Mouse (Mus musculus) CD4-positive, CD25-positive, alpha-beta regulatory T cell, adult 4 months (primary cell): ENCODE results near the gene Plcb2. TPM values are rescaled to one million over a fixed set of nuclear protein-coding genes. Genes with fewer than 3 reads are reported as not detected.
A peak's percentile ranks its signal among the peaks of the same experiment; 100 is the strongest.

Source experiments
- ATAC-seq: one replicate; pipeline ENCODE4 v1.8.0; 2017
- polyA plus RNA-seq, 2 experiments: library from polyadenylated mRNA; unstranded; fragments of 100-300 nt; shearing (Covaris generic); gene quantifications; one replicate each; pipeline ENCODE4 v1.2.1; 2017

Gene Plcb2
- polyA plus RNA-seq, 2 experiments from 2014 or later, result 15.7 to 20.8 TPM

DNA sequence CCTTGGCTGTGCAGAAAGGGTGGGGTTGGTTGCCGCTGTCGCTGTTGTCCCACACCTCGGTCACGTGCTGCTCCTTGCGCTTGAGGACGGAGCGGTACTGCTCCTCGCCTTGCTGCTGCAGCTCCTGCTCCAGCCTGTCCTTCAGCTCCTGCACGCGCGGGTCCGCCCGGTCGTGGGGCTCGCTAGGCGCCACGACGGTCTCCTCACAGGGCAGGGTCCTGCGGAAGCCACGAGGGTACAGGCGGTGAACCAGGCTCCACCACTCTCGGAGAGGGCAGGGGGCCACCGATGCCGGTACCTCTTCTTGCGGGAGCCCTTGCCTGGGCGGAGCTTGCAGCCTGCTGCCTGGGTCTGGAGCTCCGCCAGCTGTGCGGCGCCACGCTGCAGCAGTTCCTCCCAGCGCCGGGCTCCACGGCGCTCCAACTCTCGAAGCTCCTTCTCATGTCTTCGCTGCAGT lies 17.2 kb downstream of the Plcb2 start:
- ATAC-seq, result no peak

DNA sequence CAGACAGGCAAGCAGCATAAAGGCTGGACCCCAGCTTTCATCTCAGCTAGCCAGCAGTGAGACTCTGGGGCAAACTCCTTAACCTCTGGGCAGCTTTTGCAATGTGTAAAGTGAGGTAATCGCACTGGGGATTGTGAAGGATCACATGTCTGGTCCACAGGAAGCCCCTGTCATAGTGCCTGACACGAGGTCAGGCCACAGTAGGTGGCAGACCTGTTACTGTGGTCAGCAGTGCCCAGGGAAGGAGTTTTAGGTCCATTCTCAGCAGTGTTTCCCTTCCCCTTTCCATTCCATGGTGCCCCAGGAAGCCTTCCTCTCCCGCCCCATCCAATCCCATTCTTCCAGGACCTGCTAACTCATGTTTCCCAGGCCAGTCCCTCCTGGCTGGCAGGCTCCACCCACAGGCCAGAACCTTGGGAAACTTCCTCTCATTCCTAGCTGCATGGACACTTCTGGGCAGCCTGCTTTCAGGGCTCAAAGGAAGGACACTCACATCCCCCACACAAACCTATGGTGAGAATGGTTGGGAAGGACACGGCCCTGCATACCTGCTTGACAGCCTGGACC lies 18.5 kb downstream of the Plcb2 start:
- no peak for ATAC-seq

DNA sequence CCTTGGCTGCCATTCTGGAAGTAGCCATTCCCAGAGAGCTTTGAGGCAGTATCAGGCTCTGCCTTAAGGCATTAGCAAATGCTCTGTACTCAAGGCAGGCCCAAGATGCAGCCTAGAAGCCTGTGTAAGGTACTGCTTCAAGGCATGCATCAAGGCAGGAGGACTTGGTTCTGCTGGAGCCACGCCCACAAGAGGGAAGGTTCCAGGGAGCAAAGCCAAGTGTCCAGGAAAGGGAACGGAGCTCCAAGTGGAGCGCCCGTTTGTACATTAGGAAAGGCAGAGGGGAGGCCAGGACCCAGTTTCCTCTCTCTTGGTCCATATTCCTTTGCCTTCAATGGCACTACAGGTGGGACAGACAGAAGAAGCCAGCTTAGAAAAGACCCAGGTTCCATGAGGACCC lies 19.8 kb downstream of the Plcb2 start:
- no peak for ATAC-seq

DNA sequence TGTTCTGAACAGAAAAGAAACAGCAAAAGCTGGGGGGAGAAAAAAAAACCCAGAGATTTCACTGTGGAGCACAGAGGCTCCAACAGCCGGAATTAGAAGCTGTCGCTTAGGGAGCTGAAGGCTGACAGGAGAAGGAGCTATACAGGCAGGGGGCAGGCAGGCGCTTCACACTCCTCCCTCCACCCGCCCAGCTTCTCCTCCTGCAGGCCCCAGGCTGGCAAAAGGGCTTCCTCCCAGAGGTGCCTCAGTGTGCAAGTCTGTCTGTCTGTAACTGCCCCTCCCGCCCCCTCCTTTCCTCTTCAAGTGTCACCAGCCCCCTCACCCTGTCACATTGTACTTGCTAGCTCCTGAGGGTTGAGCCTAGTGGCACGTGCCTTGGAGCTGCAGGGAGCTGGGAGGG lies 21.8 kb downstream of the Plcb2 start:
- ATAC-seq, result peak; percentile 6

DNA sequence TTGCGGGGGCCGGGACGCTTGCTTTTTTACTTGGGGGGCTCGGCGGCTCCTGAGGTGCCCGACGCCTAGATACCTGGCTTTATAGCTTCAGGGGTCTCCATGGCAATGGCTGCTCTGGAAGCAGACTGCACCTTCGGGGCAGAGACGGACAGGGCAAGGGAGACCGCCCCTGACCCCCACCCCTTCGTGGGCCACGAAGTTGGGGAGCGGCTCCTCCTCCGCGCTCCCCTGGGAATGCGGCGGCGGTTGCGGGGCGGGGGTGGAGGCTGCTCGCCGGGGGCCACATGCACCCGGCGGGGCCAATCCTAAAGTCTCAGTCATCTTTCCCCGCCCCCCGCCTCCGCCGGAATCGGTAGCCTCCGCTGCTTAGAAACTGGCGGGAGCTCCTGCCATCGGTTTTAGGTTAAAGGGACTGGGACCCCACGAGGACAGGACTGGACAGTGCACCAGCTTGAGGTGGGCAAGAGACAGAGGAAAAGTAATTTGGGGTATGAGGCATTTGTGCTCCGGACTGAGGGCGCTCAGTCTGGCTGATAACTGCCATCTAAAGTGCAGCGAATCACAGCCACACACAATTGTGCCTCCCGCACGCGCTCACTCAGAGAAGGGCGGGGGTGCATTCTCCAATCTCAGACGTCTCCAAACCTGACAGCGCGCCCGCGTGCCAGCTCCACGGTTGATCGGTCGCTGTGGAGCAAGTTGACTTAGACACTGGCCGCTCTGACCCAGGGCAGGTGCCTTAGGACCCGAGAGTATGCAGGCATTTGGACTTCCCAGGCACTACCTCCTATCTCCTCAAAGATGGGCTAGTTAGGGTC lies 24.1 kb downstream of the Plcb2 start, which contains the start of gene Ankrd63:
Ankrd63 (minus strand) TSS at position 51 of the 818 bp plus-strand sequence.
- peak; percentile 29 for ATAC-seq

DNA sequence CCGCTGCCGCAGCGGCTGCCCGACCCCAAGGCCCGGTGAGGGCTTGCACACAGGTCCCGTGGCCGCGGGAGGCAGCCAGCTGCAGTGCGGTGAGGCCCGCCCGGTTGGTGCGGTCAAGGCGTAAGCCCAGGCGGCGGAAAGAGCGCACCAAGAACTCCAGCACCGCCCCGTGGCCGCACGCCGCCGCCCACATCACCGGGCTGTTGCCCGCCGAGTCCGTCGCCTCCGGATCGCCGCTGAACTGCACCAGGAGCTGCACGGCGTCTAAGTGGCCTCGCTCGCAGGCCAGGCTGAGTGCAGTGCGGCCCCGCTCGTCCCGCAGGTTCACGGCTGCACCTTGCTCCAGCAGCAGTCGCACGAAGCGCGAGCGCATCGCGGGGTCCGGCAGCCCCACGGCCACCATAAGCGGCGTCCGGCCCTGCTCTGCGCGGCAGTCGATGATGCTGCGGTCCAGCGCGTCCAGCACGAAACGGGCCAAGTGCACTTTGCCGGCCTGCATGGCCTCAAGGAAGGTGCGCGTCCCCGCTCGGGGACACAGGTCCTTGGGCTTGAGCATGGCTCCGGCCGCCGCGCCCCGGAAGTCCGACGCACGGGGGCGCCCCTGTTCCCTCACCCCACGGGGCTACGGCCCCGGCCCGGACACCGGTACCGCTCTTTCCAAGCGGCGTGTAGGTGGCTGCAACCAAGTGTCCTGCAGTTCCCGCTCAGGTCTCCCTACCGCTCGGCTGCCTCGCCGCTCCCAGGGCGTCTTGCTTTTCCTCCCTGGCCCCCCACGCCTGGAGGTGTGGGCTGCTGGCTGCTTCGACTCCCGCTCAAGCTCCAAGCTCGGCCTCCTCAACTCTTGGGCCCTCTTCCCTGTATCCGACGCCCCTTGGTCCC lies 25.1 kb downstream of the Plcb2 start:
- ATAC-seq, result no peak

DNA sequence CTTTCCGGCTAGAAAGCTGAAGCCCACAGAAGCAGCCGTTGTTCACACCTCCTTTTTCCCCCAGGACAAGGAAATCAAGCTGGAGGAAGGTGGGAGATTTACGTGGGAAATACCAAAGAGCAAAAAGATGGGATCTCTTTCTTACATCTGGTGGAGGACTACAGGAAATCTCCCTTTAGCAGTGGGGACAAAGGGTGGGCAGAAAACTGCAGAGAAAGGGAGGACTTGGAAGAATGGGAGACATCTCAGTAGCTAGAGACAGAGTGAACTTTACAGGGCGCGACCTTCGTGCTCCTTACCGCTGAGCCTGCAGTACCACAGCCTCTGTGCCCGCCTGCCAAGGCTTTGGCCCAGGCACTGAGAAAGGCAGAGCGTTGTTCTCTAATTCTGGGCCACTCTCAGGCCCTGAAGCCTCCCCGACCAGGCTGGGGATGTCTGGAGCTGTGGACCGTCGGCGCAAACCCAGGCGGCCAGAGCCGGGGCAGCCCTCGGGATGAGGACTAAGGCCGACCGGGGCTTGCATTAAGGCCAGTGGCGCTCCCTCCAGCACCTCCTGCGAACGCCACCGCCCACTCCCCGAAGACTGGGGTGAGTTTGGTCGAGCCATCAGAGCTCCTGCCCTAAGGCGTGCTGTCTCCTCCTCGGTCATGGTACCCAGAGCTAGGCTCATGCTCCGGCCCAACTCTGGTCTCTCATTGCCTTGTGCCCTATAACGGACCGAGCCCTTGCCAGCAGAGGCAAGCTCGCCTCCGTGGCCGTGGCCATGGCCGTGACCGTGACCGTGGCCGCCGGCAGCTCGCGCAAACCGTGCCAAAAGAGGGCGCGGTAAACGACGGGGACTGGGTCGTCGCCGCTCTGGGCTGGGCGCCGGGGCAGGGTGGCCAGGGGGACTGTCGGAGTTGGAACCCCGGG lies 26.0 kb downstream of the Plcb2 start:
- no peak for ATAC-seq

DNA sequence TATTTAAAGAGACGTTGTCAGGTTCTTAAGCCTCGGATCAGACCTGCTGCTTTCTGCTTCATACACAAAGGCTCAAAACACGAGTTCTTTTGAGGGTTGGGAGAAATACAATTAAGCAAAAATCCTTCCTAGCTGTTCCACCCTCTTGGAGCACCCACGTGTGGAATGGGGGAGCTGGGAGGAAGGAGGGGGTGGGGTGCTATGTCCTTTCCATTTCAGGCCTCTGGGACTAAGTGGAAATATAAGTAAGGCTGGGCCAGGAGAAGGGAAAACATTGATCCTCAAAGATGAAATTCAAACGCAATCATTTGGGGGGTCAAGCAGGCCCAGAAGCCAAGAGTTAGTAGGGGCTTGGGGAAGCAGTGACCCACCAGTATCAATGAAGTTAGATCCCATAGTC lies 27.1 kb downstream of the Plcb2 start:
- ATAC-seq, result no peak

DNA sequence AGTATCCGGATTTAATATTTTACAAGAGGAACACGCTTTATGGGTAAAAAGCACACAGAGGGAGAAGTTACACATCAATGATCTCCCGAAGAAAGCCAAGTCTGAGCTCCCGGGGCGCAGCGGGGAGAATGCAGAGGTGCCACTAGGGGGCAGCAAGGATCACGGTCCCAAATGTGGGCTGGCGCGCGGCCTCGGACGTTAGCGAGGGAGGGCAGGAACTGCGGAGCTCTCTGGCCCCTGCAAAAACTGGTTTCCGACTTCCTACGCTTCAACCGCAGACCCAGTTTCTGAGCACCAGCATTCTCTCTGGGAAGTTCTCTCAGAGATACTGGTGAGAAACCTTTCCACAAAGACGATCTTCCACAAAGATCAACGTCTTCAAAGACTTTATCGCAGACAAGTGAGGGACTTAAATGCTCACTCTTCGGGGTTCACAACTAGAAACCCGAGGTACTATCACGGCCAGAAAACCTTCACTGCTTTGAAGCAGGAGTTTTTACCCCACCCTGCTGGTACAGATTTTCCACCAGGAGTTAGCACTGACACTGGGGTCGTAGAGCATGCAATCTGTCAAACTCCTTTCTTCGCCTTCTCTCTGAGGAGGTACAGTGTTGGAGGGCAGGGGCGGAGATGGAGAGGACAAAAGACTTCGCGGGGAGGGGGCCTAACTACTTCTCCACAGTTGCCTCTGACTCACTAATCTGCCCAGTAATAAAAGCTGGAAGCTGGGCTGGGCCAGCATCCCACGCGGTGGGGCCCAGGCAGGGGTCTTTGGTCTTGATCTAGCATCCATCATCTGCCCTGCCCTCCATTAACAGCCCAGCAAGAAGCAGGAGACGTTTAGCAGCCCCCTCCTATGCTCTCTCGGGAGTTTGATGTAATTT lies 27.8 kb downstream of the Plcb2 start:
- peak; percentile 55 for ATAC-seq

DNA sequence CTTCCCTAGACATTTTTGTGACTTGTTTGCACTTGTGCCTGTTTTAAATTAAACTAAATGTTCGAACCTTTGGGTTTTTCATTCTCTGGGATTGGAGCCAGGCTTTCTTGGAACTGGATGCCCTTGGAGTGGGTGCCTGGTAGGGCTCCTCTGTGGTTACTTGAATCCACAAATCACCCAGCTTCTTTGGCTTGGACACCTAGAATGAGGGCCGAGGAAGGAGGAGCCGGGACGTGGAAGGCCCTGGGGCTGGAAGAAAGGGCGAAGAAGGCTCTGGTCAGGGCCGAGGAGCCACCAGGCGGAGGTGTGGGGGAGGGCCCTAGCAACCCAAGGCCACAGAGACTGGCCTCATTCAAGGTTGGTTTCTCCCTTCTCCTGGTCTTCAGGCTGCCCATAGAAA lies 30.3 kb downstream of the Plcb2 start:
- no peak for ATAC-seq

DNA sequence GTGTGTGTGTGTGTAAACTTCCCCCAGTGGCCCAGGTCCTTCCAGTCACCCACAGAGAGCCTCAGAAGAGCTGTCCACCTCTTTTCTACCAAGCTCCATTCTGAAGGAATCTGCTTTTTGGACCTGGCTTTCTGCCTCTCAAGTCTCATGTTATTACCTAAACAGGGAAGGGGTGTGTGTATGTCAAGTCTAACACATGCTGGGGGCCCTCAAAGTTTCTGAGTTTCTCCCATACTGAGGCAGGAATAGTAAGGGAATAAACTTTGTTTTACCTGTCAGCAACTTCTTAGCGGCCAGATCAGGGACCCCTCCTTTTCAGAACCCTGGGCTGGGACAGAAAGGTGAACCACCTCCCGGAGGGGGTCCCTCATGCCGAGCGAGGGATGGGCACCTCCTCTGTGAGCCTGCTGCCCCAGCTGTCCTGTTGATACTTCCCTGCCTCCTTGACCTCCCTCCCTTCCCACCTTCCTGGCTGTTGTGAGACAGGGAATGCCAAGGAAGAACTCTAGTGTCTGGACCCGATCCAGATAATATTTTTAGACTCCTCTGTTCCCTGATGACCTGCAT lies 30.8 kb downstream of the Plcb2 start:
- ATAC-seq, result no peak

DNA sequence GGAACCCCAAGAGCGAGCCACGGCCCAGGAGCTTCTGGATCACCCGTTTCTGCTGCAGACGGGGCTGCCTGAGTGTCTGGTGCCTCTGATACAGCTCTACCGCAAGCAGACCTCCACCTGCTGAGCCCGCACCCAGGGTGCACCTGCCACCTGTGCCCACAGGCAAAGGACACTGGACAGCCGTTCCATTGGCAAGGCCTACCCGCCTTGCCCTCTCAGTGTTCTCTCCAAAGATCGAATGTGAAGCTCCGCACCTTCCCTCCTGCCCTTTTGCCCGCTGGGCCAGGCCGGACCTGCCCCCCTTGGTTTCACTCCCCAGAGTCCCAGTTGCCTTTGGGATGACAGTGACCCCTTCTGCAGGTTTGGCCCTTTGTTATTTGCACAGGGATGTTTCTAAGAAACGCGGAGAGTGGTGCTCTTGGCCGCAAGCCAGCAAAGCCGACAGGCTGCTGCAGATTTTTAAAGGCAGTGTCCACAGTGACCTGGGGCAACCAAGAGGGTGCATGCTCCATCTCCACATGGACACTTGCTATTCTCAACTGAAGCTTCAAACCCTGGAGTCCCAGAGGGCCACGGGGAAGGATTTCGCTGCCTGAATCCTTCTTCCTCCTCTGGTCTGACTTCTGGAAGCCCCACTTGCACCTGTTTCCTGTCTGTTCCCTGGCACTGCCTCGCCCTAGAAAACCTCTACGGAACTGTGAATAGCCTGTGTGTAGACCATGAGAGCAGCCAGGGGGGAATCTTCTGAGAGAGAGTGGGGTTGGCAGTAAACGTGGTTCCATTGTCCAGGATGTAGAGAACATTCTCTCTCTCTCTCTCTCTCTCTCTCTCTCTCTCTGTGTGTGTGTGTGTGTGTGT lies 31.6 kb downstream of the Plcb2 start:
- no peak for ATAC-seq

DNA sequence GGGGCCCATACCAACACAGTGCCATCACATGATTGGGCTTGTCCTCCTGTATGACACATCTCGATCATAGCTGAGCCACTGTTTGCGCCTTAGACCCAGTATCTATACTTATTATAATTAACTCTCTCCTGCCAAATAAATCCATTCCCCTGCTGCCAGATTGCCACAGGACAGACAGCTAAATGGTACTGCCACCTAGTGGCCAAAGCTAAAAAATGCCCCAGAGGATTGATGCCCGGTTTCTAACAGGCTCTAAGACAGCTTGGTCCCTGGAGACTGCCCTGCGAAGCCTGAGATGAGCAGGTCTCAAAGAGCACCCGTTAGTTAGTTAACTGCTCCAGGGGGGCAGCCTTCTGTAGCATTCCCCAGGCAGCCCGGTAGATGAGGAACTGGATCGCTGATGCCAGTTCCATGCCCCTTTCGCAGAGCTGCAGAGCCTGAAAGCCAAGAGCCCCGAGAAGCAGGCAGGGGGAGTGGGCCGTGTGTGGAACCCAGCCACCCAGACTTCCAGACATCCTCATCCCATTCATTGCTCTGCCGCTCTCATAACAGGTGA lies 32.5 kb downstream of the Plcb2 start:
- ATAC-seq, result peak; percentile 65

DNA sequence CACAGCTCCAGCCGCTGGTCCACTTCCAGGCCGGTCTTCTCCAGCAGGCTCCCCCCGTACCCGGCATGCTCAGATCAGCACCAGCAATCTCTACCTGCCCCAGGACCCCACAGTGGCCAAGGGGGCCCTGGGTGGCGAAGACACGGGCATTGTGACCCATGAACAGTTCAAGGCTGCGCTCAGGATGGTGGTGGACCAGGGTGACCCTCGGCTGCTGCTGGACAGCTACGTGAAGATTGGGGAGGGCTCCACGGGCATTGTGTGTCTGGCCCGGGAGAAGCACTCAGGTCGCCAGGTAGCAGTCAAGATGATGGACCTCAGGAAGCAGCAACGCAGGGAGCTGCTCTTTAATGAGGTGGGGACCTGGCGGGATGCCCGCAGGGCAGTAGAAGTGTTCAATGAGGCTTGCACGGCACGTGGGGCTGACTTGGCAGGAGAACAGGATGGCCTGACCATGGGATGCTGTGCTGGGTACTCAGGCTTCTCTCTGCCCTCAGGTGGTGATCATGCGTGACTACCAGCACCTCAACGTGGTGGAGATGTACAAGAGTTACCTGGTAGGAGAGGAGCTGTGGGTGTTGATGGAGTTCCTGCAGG lies 34.8 kb downstream of the Plcb2 start:
- no peak for ATAC-seq

DNA sequence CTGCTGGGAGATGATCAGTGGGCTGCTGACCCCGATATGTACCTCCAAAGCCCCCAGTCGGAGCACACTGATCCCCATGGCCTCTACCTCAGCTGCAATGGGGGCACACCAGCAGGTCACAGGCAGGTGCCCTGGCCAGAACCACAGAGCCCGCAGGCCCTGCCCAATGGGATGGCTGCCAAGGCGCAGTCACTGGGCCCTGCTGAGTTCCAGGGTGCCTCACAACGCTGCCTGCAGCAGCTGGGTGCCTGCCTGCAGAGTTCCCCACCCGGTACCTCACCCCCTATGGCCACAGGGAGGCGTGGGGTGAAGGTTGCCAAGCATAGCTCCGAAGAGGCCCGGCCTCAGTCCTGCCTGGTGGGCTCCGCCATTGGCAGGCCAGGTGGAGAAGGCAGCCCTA lies 38.4 kb downstream of the Plcb2 start:
- no peak for ATAC-seq

DNA sequence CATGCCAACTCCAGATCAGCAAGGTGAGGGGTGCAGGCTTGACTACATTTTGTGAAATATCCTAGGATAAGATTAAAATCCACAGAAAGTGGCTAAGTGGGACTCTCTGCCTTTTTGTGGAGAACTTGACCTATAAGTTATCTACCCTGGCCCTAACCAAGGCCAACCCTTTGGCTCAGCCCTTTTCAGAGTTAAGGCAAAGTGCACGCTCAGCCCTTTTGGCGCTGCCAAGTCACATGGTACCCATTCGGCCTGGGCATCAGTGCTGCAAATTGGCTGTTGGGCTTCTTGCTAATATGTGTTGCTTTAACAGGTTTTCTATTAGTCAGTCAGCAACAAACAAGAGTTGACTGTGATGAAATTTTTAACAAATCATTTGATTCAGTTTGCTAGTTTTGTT lies 40.4 kb downstream of the Plcb2 start:
- no peak for ATAC-seq

DNA sequence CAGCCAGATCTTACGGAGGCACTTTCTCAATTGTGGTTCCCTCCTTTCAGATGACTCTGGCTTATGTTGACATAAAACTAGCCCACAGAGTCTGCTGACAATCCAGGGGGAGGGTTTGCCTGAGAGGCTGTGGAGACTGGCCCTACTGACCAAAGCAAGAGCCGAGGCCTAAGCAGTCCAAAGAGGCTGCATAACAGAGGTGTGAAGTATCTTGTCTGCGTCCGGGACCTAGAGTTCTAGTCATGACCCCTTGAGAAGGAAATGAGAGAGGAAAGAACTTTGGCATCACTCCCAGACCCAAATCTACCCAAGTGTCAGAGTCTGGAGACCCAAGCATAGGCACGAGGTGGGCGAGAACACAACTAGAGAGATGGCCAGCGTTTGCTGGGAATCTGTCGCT lies 41.5 kb downstream of the Plcb2 start:
- ATAC-seq, result no peak

DNA sequence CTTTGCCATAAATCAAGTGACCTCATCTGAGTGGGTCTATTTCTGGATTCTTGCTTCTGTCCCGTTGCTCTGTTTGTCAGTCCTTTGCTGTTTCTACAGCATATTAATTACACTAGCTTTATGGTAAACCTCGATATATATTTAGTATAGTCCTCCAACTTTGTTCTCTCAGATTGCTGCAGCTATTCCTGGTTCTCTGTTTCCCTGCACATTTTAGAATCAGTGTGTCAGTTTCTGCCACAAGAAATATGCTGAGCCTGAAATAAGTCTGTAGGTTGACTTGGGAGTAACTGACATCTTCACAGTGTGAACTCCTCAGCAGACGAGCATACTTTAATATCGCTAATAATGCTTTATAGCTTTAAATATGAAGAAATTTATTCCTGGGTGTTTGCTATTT lies 43.1 kb downstream of the Plcb2 start:
- ATAC-seq, result no peak
